Mouse (Mus musculus): ENCODE data around the gene Zcchc24.

DNA sequence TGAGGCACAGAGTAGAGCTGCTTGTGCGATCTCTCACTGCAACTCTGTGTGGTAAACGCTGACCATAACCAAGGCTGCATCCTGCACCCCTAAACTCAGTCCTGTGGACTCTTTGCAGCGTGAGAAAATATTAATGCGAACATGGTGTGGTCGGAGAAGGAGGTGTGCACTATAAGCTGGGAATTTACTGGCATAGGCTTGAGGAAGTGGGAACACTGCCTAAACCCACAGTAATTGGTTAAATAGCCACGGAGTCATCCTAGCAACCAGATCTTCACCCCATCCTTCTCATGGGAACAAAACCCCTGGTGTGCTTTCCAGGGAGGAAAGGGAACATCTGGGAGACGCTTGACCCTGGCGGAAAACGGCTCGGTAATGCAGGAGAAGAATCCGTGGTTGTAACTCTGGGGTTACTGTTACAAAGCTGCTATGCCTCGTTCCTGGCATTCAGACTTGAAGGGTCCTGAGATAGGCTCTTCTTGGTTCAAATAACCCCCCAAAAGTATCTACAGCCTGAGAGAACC, 18.6 kb upstream of the Zcchc24 start:
- TF ChIP-seq POLR2A (IDR thresholded peaks at IDR 0.05; ENCODE audit: borderline replicate concordance, low read depth, low read length) (no peak), CTCF (IDR thresholded peaks at IDR 0.05; ENCODE audit: low read depth, low read length) (no peak)

All from bone marrow macrophage, adult 2 months (primary cell).